Mouse (Mus musculus) erythroblast, embryonic 14.5 days (primary cell): ENCODE results near the gene 1110002E22Rik. TPM values are rescaled to one million over a fixed set of nuclear protein-coding genes. Genes with fewer than 3 reads are reported as not detected.

Experiments used
- H3K27me3 ChIP-seq: 2 replicates; pipeline ENCODE4 v1.6.1; 2012; ENCODE audit warnings: inconsistent platforms; ENCODE audit not compliant: control insufficient read depth
- H3K36me3 ChIP-seq: 2 replicates; pipeline ENCODE4 v1.6.1; 2012; ENCODE audit warnings: mild to moderate bottlenecking, inconsistent platforms; ENCODE audit not compliant: control insufficient read depth
- H3K4me1 ChIP-seq: 2 replicates; pipeline ENCODE4 v1.6.1; 2012; ENCODE audit warnings: inconsistent platforms; ENCODE audit not compliant: control insufficient read depth
- H3K4me3 ChIP-seq: replicated peaks from 2 replicates; pipeline ENCODE3; 2012; ENCODE audit warnings: moderate library complexity, mild to moderate bottlenecking, inconsistent platforms
- H3K9me3 ChIP-seq: 2 replicates; pipeline ENCODE4 v1.6.1; 2012; ENCODE audit warnings: low read length, inconsistent platforms, mixed read lengths; ENCODE audit not compliant: control insufficient read depth
- GATA1 ChIP-seq: IDR thresholded peaks from 2 replicates; pipeline ENCODE4 v1.6.1; 2012; ENCODE audit warnings: low read length, inconsistent platforms, mixed read lengths
- TAL1 ChIP-seq: IDR thresholded peaks from 3 replicates; pipeline ENCODE4 v1.6.1; 2012; ENCODE audit warnings: low read length, inconsistent platforms, mixed read lengths
- polyA plus RNA-seq: library from polyadenylated mRNA; stranded (reverse); fragments of >175 nt; gene quantifications from 2 replicates; pipeline ENCODE4 v1.2.3, GENCODE M21; 2012

The 1110002E22Rik gene
- polyA plus RNA-seq, 1 experiment: not detected

GRCm38 (mm10) chr3:138096263-138097028 lies 31.6 kb downstream of the 1110002E22Rik start:
- Histone ChIP-seq H3K9me3 (no peaks in the 10 kb centered on the region), H3K36me3 (peaks cover 2% of the 10 kb centered on the region; the same call in 1 of the 2 replicates), H3K4me1 (no peaks in the 10 kb centered on the region), H3K4me3 (no peak overlapping the region), H3K27me3 (no peaks in the 10 kb centered on the region)
- no peak for TF ChIP-seq TAL1
- TF ChIP-seq GATA1: no peak

- Histone ChIP-seq H3K4me1 (no peaks in the 10 kb centered on the region), H3K36me3 (peaks cover 2% of the 10 kb centered on the region; the same call in 1 of the 2 replicates), H3K9me3 (no peaks in the 10 kb centered on the region), H3K27me3 (no peaks in the 10 kb centered on the region), H3K4me3 (no peak overlapping the region)
- TF ChIP-seq GATA1 (no peak), TAL1 (no peak)
These were observed 32.9 kb downstream of the 1110002E22Rik start for GRCm38 (mm10) chr3:138097718-138098117.

- no peaks in the 10 kb centered on the region for H3K4me1 ChIP-seq
- no peaks in the 10 kb centered on the region for H3K27me3 ChIP-seq
- H3K36me3 ChIP-seq: peaks cover 2% of the 10 kb centered on the region; the same call in 1 of the 2 replicates
- no peaks in the 10 kb centered on the region for H3K9me3 ChIP-seq
- TF ChIP-seq GATA1 (no peak), TAL1 (no peak)
- no peak overlapping the region for H3K4me3 ChIP-seq
These were observed 37.1 kb downstream of the 1110002E22Rik start for GRCm38 (mm10) chr3:138101936-138102335.

GRCm38 (mm10) chr3:138103690-138104089 lies 38.8 kb downstream of the 1110002E22Rik start:
- peaks cover 2% of the 10 kb centered on the region; the same call in 1 of the 2 replicates for H3K36me3 ChIP-seq
- TF ChIP-seq GATA1 (no peak), TAL1 (no peak)
- H3K4me3 ChIP-seq: no peak overlapping the region
- H3K4me1 ChIP-seq: no peaks in the 10 kb centered on the region
- no peaks in the 10 kb centered on the region for H3K9me3 ChIP-seq
- no peaks in the 10 kb centered on the region for H3K27me3 ChIP-seq

GRCm38 (mm10) chr3:138105056-138105455 lies 40.2 kb downstream of the 1110002E22Rik start:
- Histone ChIP-seq H3K27me3 (no peaks in the 10 kb centered on the region), H3K4me1 (no peaks in the 10 kb centered on the region), H3K36me3 (peaks cover 2% of the 10 kb centered on the region; the same call in 1 of the 2 replicates), H3K4me3 (no peak overlapping the region), H3K9me3 (no peaks in the 10 kb centered on the region)
- TF ChIP-seq GATA1 (no peak), TAL1 (no peak)

GRCm38 (mm10) chr3:138106887-138107286 lies 42.0 kb downstream of the 1110002E22Rik start:
- Histone ChIP-seq H3K4me1 (no peaks in the 10 kb centered on the region), H3K36me3 (peaks cover 8% of the 10 kb centered on the region; the same call in 1 of the 2 replicates), H3K27me3 (no peaks in the 10 kb centered on the region), H3K9me3 (no peaks in the 10 kb centered on the region), H3K4me3 (no peak overlapping the region)
- TF ChIP-seq TAL1: no peak
- TF ChIP-seq GATA1: no peak

- H3K4me1 ChIP-seq: no peaks in the 10 kb centered on the region
- no peaks in the 10 kb centered on the region for H3K27me3 ChIP-seq
- TF ChIP-seq TAL1 (no peak), GATA1 (no peak)
- no peak overlapping the region for H3K4me3 ChIP-seq
- H3K36me3 ChIP-seq: peaks cover 6% of the 10 kb centered on the region; the same call in 1 of the 2 replicates
- no peaks in the 10 kb centered on the region for H3K9me3 ChIP-seq
These were observed 46.3 kb downstream of the 1110002E22Rik start for GRCm38 (mm10) chr3:138110910-138111782.

- H3K36me3 ChIP-seq: peaks cover 6% of the 10 kb centered on the region; the same call in 1 of the 2 replicates
- no peaks in the 10 kb centered on the region for H3K4me1 ChIP-seq
- TF ChIP-seq TAL1 (no peak), GATA1 (no peak)
- H3K27me3 ChIP-seq: no peaks in the 10 kb centered on the region
- no peaks in the 10 kb centered on the region for H3K9me3 ChIP-seq
- no peak overlapping the region for H3K4me3 ChIP-seq
These were observed 49.3 kb downstream of the 1110002E22Rik start for GRCm38 (mm10) chr3:138114106-138114505.

- H3K4me1 ChIP-seq: no peaks in the 10 kb centered on the region
- no peaks in the 10 kb centered on the region for H3K9me3 ChIP-seq
- TF ChIP-seq GATA1: no peak
- no peak for TF ChIP-seq TAL1
- H3K36me3 ChIP-seq: no peaks in the 10 kb centered on the region; the same call in 1 of the 2 replicates
- no peaks in the 10 kb centered on the region for H3K27me3 ChIP-seq
- H3K4me3 ChIP-seq: no peak overlapping the region
These were observed 52.0 kb downstream of the 1110002E22Rik start for GRCm38 (mm10) chr3:138116871-138117270.
